Mouse (Mus musculus) megakaryocyte, embryonic 14.5 days (primary cell): Measurements from ENCODE around the gene Coasy. TPM values are rescaled to one million over a fixed set of nuclear protein-coding genes. Genes with fewer than 3 reads are reported as not detected.
A peak's percentile ranks its signal among the peaks of the same experiment; 100 is the strongest.
"Not testable (repeated sequence)": the region's sequence is repeated elsewhere in the genome, so short reads cannot be mapped to it uniquely, and the experiment has no call there.

Source experiments
- H3K27me3 ChIP-seq: replicated peaks from 2 replicates; pipeline ENCODE3; 2012; ENCODE audit warnings: inconsistent platforms
- H3K36me3 ChIP-seq: replicated peaks from 2 replicates; pipeline ENCODE3; 2012; ENCODE audit warnings: low read length, inconsistent platforms, mixed read lengths
- H3K4me1 ChIP-seq: 2 replicates; pipeline ENCODE4 v1.6.1; 2012; ENCODE audit warnings: inconsistent platforms
- H3K4me3 ChIP-seq: replicated peaks from 2 replicates; pipeline ENCODE3; 2012; ENCODE audit warnings: moderate library complexity, mild to moderate bottlenecking, inconsistent platforms
- H3K9me3 ChIP-seq: 2 replicates; pipeline ENCODE4 v1.6.1; 2012; ENCODE audit warnings: inconsistent platforms
- FLI1 ChIP-seq: IDR thresholded peaks from 2 replicates; pipeline ENCODE4 v1.6.1; 2012; ENCODE audit warnings: low read length, inconsistent platforms, mixed read lengths
- GATA1 ChIP-seq: IDR thresholded peaks from 3 replicates; pipeline ENCODE4 v1.6.1; 2012; ENCODE audit warnings: mixed read lengths, low read length, inconsistent platforms, borderline replicate concordance
- polyA plus RNA-seq: library from polyadenylated mRNA; stranded (reverse); fragments of >175 nt; gene quantifications from 2 replicates; pipeline ENCODE4 v1.2.3, GENCODE M21; 2012; ENCODE audit warnings: low replicate concordance; ENCODE audit not compliant: insufficient read depth

The Coasy gene
- polyA plus RNA-seq, 1 experiment: 17.7 TPM

DNA sequence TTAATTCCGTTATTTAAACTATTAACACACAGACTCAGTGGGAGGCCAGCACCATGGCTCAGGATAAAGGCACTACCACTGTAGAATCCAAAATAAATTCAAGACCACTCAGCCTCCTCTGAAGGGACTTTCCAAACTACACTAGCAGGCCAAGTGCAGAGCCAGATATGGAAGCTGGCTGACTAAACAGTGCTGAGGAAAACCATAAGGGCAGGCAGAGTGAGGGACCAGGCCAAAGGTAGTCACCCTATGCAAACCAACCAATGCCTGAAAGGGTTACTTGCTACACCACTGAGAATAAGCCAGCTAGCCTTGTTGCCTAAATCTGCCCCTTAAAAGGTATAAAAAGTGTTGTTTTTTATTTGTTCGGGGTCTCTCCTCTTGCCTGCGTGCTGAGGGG is 29.8 kb downstream of the Coasy start:
- Histone ChIP-seq H3K9me3 (peaks cover 5% of the 10 kb centered on the region), H3K4me1 (peaks cover 47% of the 10 kb centered on the region), H3K36me3 (peaks cover 61% of the 10 kb centered on the region), H3K4me3 (no peak overlapping the region), H3K27me3 (no peaks in the 10 kb centered on the region)
- TF ChIP-seq FLI1 (no peak), GATA1 (no peak)

DNA sequence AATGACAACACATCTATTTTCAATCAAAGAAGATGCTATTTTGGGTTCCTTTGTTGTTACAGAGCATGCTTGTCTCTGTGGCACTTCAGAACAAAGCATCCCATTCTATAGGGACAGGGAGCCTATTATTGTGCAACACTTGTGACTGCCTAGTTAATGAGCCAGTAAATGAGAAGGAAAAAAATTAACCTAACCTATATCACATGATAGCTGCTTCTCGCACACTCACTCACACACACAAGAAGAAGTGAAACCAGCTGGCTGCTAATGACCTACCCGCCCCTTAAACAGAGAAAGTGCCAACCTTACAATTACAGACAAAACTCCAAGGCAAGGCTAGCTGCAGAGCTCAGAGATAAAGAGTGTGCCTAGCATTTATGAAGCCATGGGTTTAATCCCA is 33.2 kb downstream of the Coasy start:
- Histone ChIP-seq H3K4me3 (peak overlapping the region; percentile 23), H3K9me3 (peaks cover 5% of the 10 kb centered on the region), H3K36me3 (peaks cover 46% of the 10 kb centered on the region), H3K4me1 (peaks cover 64% of the 10 kb centered on the region), H3K27me3 (no peaks in the 10 kb centered on the region)
- TF ChIP-seq FLI1: no peak
- no peak for TF ChIP-seq GATA1

DNA sequence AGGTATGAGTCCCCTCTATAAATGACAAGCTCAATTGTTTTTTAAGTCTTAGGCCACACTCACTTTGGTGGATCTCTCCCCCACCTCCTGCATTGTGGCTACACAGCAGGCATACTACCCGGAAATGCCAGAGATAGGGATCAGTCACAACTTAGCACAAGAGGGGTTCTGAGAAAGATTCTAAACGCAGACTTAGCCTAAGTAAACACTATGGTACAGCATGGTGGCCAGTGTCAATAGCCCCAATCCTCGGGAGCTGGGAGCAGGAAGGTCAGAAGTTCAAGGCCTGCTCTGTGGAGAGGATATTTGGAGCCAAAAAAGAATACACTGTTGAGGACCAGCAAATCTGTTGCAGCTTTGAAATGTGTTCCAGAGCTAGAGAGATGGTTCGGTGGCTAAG is 35.7 kb downstream of the Coasy start:
- no peaks in the 10 kb centered on the region for H3K27me3 ChIP-seq
- peak overlapping the region; percentile 96 for H3K4me3 ChIP-seq
- H3K36me3 ChIP-seq: peaks cover 45% of the 10 kb centered on the region
- no peak for TF ChIP-seq GATA1
- no peak for TF ChIP-seq FLI1
- peaks cover under 1% of the 10 kb centered on the region; the same call in 1 of the 2 replicates for H3K9me3 ChIP-seq
- peaks cover 64% of the 10 kb centered on the region for H3K4me1 ChIP-seq

DNA sequence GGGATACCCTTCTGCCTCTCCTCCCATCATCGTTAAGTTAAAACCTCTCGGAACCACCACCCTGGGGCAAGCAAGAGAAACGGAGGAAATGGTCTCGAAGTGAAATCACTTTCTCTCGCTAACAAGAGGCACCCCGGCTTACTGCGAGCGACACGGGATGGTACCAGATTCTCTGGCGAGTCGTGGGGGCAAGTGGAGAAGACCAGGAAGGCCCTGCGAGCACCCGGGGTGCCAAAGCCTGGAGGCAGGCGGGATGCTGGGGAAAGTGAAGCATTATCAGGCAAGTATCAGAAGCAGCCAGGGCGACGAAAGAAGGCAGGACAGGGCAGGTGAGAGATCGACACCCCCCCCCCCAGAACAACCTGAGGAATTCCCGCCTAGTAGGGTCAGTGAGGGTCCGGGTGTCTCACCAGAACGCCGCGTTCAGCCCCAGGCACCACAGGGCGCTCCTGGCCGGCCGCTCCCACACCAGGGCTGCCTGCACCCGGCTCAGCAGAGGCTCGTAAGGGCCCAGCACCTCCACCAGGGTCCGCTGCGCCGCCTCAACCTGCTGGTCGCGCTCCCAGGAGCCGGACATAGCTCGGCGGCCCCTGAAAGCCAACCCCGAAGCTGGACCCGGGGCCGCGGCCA is 36.9 kb downstream of the Coasy start:
- H3K27me3 ChIP-seq: no peaks in the 10 kb centered on the region
- H3K36me3 ChIP-seq: peaks cover 49% of the 10 kb centered on the region
- H3K4me3 ChIP-seq: peak overlapping the region; percentile 96
- TF ChIP-seq GATA1: no peak
- TF ChIP-seq FLI1: no peak
- no peaks in the 10 kb centered on the region for H3K9me3 ChIP-seq
- peaks cover 64% of the 10 kb centered on the region for H3K4me1 ChIP-seq

DNA sequence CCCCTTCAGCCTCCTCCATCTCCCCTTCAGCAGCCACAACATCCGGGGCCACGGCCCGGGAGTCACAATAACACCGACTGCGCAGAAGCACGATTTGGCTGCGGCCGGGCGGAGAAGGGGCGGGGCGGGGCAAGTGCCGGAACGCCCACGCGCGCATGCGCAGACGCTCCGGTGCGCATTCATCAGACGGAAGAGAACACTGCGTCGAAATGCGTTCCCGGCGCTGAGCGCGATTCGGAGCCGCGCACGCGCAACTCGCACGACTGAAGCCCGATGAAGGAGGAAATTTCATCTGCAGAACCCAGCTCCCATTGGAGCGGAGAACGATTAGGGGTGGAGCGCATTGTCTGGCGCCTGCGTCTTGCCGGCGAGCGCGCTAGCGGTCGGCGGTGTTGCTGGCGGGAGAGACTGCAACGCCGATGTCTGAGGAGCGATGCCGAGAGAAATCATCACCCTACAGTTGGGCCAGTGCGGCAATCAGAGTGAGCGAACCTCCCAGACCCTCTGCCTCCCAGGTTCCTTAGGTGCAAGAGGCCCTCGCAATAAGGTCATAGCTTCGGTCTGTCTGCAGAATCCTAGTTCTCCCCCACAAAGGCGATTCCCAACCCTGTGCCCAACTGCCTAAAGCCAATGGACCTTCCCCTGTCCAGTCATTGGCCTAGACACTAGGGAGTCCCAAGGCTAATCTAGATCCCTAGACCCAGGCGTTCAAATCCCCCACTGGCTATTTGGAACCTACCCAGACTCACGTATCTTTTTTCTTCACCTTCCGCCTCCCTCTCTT is 37.6 kb downstream of the Coasy start, which contains the start of the genes Retreg3 and Tubg1:
Gene Retreg3 (minus strand): TSS at position 133 of the 784 bp plus-strand sequence.
Gene Tubg1 (plus strand): TSS at position 178 of the 784 bp plus-strand sequence.
- H3K9me3 ChIP-seq: no peaks in the 10 kb centered on the region
- H3K4me1 ChIP-seq: peaks cover 61% of the 10 kb centered on the region
- TF ChIP-seq GATA1: no peak
- H3K36me3 ChIP-seq: peaks cover 48% of the 10 kb centered on the region
- peak within 1 kb of the TSS; percentile 96 for H3K4me3 ChIP-seq
- H3K27me3 ChIP-seq: no peaks in the 10 kb centered on the region

DNA sequence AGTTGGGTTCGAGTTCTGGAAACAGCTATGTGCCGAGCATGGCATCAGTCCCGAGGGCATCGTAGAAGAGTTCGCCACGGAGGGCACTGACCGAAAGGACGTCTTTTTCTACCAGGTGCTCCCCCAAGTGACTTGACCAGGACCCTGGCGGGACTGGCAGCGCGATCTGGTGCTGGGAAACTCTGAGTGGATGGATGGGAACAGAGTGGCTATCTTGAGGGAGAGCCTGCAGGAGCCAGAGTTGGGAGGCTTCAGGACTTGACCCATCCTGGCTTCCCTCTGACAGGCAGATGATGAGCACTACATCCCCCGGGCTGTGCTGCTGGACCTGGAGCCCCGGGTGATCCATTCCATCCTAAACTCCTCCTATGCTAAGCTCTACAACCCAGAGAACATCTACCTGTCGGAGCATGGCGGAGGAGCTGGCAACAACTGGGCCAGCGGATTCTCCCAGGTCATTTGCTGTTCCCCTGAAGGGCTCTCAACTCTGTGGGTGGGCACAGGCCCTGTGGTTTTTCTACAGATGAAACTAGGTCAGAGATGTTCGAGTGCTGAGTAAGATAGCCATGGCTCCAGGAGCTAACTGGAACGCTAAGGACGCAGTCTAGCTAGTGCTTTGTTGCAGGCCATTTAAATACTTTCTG is 38.3 kb downstream of the Coasy start:
- TF ChIP-seq GATA1 (no peak), FLI1 (no peak)
- H3K4me1 ChIP-seq: peaks cover 56% of the 10 kb centered on the region
- no peaks in the 10 kb centered on the region for H3K9me3 ChIP-seq
- H3K27me3 ChIP-seq: no peaks in the 10 kb centered on the region
- H3K4me3 ChIP-seq: peak overlapping the region; percentile 96
- peaks cover 45% of the 10 kb centered on the region for H3K36me3 ChIP-seq

DNA sequence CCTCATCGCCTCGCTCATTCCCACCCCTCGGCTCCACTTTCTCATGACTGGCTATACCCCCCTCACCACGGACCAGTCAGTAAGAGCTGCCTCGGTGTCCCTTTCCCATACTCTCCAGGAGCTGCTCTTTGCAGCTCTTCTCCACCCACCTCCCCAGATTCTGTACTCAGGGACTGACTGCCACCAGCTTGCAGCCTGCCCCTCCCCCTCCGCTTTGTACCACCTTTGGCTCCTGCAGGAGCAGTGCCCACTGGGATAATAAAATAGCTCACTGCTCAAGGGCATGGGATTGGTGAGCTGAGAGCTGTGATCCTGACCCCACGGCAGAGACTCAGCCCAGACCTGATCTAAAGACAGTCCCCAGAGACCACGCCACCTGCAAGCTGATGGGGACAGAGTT is 42.1 kb downstream of the Coasy start:
- Histone ChIP-seq H3K36me3 (peaks cover 48% of the 10 kb centered on the region), H3K4me1 (peaks cover 29% of the 10 kb centered on the region)
- H3K4me3 ChIP-seq, H3K27me3 ChIP-seq, H3K9me3 ChIP-seq: not testable (repeated sequence)

DNA sequence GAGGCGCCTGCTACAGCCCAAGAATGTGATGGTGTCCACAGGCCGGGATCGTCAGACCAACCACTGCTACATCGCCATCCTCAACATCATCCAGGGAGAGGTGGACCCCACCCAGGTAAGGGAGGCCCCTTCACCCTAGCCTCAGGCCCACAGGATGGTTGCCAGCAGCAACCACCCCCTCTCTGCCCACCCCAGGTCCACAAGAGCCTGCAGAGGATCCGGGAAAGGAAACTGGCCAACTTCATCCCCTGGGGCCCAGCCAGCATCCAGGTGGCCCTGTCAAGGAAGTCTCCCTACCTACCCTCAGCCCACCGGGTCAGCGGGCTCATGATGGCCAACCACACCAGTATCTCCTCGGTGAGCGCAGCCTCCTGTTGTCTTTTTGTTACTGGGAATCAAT is 42.6 kb downstream of the Coasy start:
- H3K4me3 ChIP-seq, H3K27me3 ChIP-seq, H3K9me3 ChIP-seq: not testable (repeated sequence)
- H3K4me1 ChIP-seq: peaks cover 31% of the 10 kb centered on the region
- H3K36me3 ChIP-seq: peaks cover 48% of the 10 kb centered on the region

DNA sequence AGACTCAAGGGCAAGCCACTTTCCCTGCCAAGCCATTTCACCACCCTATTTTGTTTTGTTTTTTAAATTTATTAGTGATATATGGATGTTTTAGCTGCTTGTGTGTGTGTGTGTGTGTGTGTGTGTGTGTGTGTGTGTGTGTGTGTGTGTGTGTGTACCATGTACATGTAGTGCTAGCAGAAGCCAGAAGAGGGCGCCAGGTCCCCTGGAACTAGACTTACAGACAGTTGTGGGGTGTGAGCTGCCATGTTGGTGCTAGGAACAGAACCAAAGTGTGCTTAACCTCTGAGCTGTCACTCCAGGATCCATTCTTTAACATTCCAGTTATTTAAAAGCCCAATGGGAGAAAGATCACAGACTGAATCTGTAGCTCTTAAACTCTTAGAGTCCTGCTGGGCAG is 44.7 kb downstream of the Coasy start:
- Histone ChIP-seq H3K4me3 (no peak overlapping the region), H3K27me3 (peaks cover 11% of the 10 kb centered on the region), H3K36me3 (peaks cover 45% of the 10 kb centered on the region), H3K4me1 (peaks cover 27% of the 10 kb centered on the region), H3K9me3 (peaks cover 12% of the 10 kb centered on the region)
- TF ChIP-seq GATA1 (no peak), FLI1 (no peak)

DNA sequence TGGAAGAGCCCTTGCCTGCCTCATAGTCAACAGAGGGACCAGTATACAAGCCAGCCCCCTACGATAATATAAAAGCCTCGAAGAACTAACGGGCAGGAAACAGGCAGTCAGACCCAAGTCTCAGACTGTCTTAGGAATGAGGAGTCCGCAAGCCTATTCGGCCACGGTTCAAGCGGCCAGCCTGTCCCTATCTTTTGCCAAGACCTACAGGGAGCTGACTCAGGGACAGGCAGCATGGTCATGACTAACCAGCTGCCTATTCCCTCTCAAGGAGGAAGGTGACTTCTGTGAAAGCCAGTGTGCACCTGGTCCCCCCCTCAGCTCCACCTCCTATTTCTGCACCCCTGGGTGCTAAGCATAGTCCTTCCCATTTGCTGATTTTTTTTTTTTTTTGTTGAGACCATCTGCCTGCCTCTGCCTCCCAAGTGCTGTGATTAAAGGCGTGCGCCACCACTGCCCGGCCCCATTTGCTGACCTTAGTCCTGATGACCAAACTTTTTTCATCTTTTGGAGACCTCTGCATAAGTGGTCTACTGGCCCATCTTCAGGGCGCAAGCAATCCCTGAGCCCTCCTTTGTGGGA is 46.7 kb downstream of the Coasy start:
- Histone ChIP-seq H3K36me3 (peaks cover 25% of the 10 kb centered on the region), H3K4me3 (no peak overlapping the region), H3K27me3 (peaks cover 12% of the 10 kb centered on the region), H3K9me3 (peaks cover 12% of the 10 kb centered on the region), H3K4me1 (peaks cover 31% of the 10 kb centered on the region)
- TF ChIP-seq GATA1 (no peak), FLI1 (no peak)
